Mouse (Mus musculus) CD4-positive, CD25-positive, alpha-beta regulatory T cell, adult 2 months (primary cell): ENCODE measurements around the gene Jagn1.

Experiments used
- DNase-seq: peaks from one replicate; pipeline ENCODE4 v3.0.0-alpha.2; 2012; ENCODE audit warnings: low read depth, low spot score

Gene Jagn1

GRCm38 (mm10) chr6:113473715-113474114 lies 31.3 kb downstream of the Jagn1 start:
- DNase-seq = no peak

- DNase-seq = no peak
Measured at GRCm38 (mm10) chr6:113477353-113477752, 35.0 kb downstream of the Jagn1 start.

- DNase-seq = no peak
Measured at GRCm38 (mm10) chr6:113478906-113479305, 36.5 kb downstream of the Jagn1 start.

- DNase-seq = no peak
Measured at GRCm38 (mm10) chr6:113480555-113481373, 38.4 kb downstream of the Jagn1 start.

- peak; percentile 71 for DNase-seq
Measured at GRCm38 (mm10) chr6:113482477-113483099, 40.2 kb downstream of the Jagn1 start.

GRCm38 (mm10) chr6:113483100-113483615 lies 40.8 kb downstream of the Jagn1 start, which contains the start of gene Creld1:
TSS of gene Creld1 (plus strand) at chr6:113483297.
- peak; percentile 96 for DNase-seq

GRCm38 (mm10) chr6:113483729-113484128 lies 41.4 kb downstream of the Jagn1 start:
- DNase-seq = peak; percentile 43

GRCm38 (mm10) chr6:113487125-113487576 lies 44.8 kb downstream of the Jagn1 start:
- peak; percentile 42 for DNase-seq

GRCm38 (mm10) chr6:113489410-113489809 lies 47.0 kb downstream of the Jagn1 start:
- DNase-seq = no peak

- no peak for DNase-seq
Measured at GRCm38 (mm10) chr6:113492101-113492864, 49.9 kb downstream of the Jagn1 start.

GRCm38 (mm10) chr6:113494258-113494788 lies 52.0 kb downstream of the Jagn1 start:
- peak; percentile 95 for DNase-seq

GRCm38 (mm10) chr6:113495071-113495675 lies 52.8 kb downstream of the Jagn1 start:
- no peak for DNase-seq
